Mouse (Mus musculus) ES-Bruce4 (cell line): ENCODE data around the gene Mettl21e. TPM values are rescaled to one million over a fixed set of nuclear protein-coding genes. Genes with fewer than 3 reads are reported as not detected.

Experiments used
- H3K27ac ChIP-seq: 2 replicates; pipeline ENCODE4 v1.5.1; 2012; ENCODE audit warnings: low read length, inconsistent platforms; ENCODE audit not compliant: insufficient read depth
- H3K27me3 ChIP-seq: 2 replicates; pipeline ENCODE4 v1.6.1; 2012; ENCODE audit warnings: mild to moderate bottlenecking, low read length, inconsistent platforms; ENCODE audit not compliant: control insufficient read depth, poor library complexity, insufficient read depth, severe bottlenecking
- H3K36me3 ChIP-seq: 2 replicates; pipeline ENCODE4 v1.6.1; 2012; ENCODE audit warnings: inconsistent platforms, mild to moderate bottlenecking, low read length, moderate library complexity; ENCODE audit not compliant: control insufficient read depth, poor library complexity, insufficient read depth, severe bottlenecking
- H3K4me1 ChIP-seq: one replicate; pipeline ENCODE4 v1.8.1; 2011; ENCODE audit warnings: low read length; ENCODE audit not compliant: control insufficient read depth, insufficient read depth
- H3K4me3 ChIP-seq: 2 replicates; pipeline ENCODE4 v1.5.1; 2011; ENCODE audit warnings: low read depth, mild to moderate bottlenecking, low read length
- H3K9ac ChIP-seq: 2 replicates; pipeline ENCODE4 v1.6.1; 2012; ENCODE audit warnings: low read depth, mild to moderate bottlenecking, inconsistent platforms; ENCODE audit not compliant: poor library complexity, severe bottlenecking
- H3K9me3 ChIP-seq: replicated peaks from 2 replicates; pipeline ENCODE4 v1.6.1; 2012; ENCODE audit warnings: mild to moderate bottlenecking, low read length, inconsistent platforms; ENCODE audit not compliant: control insufficient read depth, poor library complexity, insufficient read depth, severe bottlenecking
- CTCF ChIP-seq: IDR thresholded peaks from one replicate; pipeline ENCODE4 v1.8.1; 2011; ENCODE audit warnings: low read depth, low read length
- EP300 ChIP-seq: IDR thresholded peaks from 2 replicates; pipeline ENCODE4 v1.6.1; 2011; ENCODE audit warnings: low read depth, low read length; ENCODE audit not compliant: insufficient read depth
- POLR2A ChIP-seq: IDR thresholded peaks from one replicate; pipeline ENCODE4 v1.8.1; 2011; ENCODE audit warnings: low read length; ENCODE audit not compliant: insufficient read depth
- polyA plus RNA-seq: library from polyadenylated mRNA; stranded (reverse); fragments of >200 nt; gene quantifications from 2 replicates; pipeline ENCODE4 v1.2.4, GENCODE M21; 2011; ENCODE audit warnings: low read depth; ENCODE audit not compliant: missing spikeins, insufficient read depth, insufficient read length

The Mettl21e gene
- polyA plus RNA-seq, 1 experiment = not detected

DNA sequence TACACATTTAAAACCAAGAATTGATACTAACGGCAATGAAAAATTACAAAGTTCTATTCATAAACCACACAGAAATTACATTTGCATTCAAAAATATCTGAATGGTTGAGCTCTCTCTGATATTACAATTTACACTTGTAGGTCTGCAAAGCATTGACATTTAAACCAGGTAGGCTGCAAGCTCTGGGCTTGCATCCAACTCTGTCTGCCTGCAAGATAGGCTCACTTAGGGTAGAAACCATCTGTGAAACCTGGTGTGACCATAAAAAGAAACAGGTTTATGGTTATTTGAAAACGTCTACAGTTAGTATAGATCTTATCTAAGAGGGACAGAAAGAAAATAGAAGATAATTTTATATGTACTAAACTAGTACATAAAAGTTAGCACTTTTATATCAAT lies 1.6 kb downstream of the Mettl21e start:
- Histone ChIP-seq H3K9ac (no peak overlapping the region), H3K36me3 (no peaks in the 10 kb centered on the region), H3K4me1 (no peaks in the 10 kb centered on the region), H3K4me3 (no peak overlapping the region), H3K9me3 (no peaks in the 10 kb centered on the region), H3K27me3 (no peaks in the 10 kb centered on the region), H3K27ac (no peak overlapping the region)
- TF ChIP-seq POLR2A (no peak), EP300 (no peak), CTCF (no peak)

DNA sequence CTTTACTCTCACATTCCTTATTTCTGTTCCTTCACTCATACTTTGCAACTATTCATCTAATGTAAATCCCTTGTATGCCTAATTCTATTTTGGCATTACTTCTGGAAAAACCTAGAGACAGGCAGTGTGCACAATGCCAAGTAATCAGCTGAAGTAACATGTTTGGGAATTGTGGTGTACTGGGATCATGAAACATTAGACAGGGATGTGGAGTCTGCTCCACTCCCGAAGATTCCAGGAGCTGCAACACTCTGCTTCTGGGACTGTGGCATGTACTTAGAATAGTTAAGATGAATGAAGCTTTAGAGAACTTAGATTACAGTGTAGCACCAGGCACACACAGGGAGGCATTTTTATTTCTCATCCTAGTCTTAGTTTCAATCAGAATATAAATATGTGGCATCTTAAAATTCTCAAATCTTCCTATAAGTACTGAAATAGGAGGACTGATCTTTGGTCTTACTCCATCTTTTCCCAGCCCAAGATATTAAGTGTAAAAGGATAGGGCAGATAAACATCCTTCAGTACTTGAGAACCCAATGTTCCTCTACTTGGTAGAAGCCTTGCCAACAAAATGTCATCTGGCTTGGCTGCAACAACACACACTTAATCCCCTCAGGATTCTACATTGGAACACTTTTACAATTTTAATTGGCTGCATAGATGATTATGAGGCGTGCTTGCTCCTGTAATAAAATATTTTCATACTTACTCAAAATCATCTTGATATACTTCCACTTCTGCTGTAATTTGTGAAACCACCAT lies 2.2 kb downstream of the Mettl21e start:
- Histone ChIP-seq H3K9ac (no peak overlapping the region), H3K4me1 (no peaks in the 10 kb centered on the region), H3K36me3 (no peaks in the 10 kb centered on the region), H3K27ac (no peak overlapping the region), H3K4me3 (no peak overlapping the region), H3K27me3 (no peaks in the 10 kb centered on the region), H3K9me3 (no peaks in the 10 kb centered on the region)
- no peak for TF ChIP-seq POLR2A
- TF ChIP-seq CTCF = no peak
- TF ChIP-seq EP300 = no peak

DNA sequence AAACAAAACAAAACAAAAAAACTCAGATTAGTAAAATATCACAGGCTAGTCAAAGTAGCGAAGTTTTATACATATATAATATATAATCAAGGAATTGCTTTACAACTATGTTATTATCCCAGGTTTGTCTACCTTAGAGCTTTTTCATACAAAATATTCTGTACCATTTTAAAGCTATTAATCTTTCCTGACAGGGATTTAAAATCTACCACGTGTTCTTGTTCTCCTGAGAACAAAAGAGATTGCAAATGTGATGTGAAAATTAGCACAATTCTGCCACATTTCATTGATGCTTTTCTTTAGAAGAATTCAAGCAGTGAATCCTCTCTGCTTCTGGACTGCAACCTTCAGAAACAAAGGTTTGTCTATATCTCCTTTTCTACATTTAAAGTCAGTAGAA lies 4.3 kb downstream of the Mettl21e start:
- TF ChIP-seq EP300 (no peak), CTCF (no peak), POLR2A (no peak)
- no peaks in the 10 kb centered on the region for H3K4me1 ChIP-seq
- no peaks in the 10 kb centered on the region for H3K36me3 ChIP-seq
- no peaks in the 10 kb centered on the region for H3K9me3 ChIP-seq
- no peaks in the 10 kb centered on the region; the same call in 1 of the 2 replicates for H3K27me3 ChIP-seq
- no peak overlapping the region for H3K9ac ChIP-seq
- H3K27ac ChIP-seq = no peak overlapping the region
- no peak overlapping the region for H3K4me3 ChIP-seq

GRCm38 (mm10) chr1:44202876-44203275 lies 15.9 kb downstream of the Mettl21e start:
- Histone ChIP-seq H3K9ac (no peak overlapping the region), H3K4me3 (no peak overlapping the region), H3K36me3 (no peaks in the 10 kb centered on the region), H3K27me3 (peaks cover 2% of the 10 kb centered on the region; the same call in 1 of the 2 replicates), H3K27ac (no peak overlapping the region), H3K9me3 (no peaks in the 10 kb centered on the region), H3K4me1 (no peaks in the 10 kb centered on the region)
- TF ChIP-seq EP300 = no peak
- no peak for TF ChIP-seq CTCF
- TF ChIP-seq POLR2A = no peak

GRCm38 (mm10) chr1:44198273-44199171 lies 20.2 kb downstream of the Mettl21e start:
- Histone ChIP-seq H3K27ac (no peak overlapping the region), H3K27me3 (peaks cover 2% of the 10 kb centered on the region; the same call in 1 of the 2 replicates), H3K9me3 (no peaks in the 10 kb centered on the region), H3K36me3 (no peaks in the 10 kb centered on the region), H3K9ac (no peak overlapping the region), H3K4me1 (no peaks in the 10 kb centered on the region), H3K4me3 (peak overlapping the region; percentile 62)
- TF ChIP-seq EP300 (no peak), CTCF (no peak), POLR2A (no peak)
